34 mouse cellular contexts compared by ENCODE assay signal in genomic region chr16:8673343-8673742, GRCm38 (mm10). TPM values are rescaled to one million over a fixed set of nuclear protein-coding genes. Genes with fewer than 3 reads are reported as not detected.
DNase-seq lines count a peak whose midpoint lies in the region; ATAC-seq and TF ChIP-seq lines count a peak whose summit lies in the region.
"Had no signal": no experiment of that assay in that cellular context is flagged by ENCODE, and none has a peak within 500 bp of the region (broad histone marks: within the 10 kb centered on the region; RNA-seq: fewer than 3 reads in every experiment).

No protein-coding gene starts in this region.

- H3K27ac ChIP-seq in forebrain, postnatal 0 days (ENCODE audit: low read depth, low read length), result no peak overlapping the region
- no peak overlapping the region for H3K27ac ChIP-seq in forebrain, embryonic 14.5 days (ENCODE audit: low read depth, low read length)
- H3K27ac ChIP-seq in liver, embryonic 14.5 days, result no peak overlapping the region; the same call in none of the 2 replicates
- peak overlapping the region; percentile 95; the same call in 1 of the 2 replicates for H3K27ac ChIP-seq in liver, postnatal 0 days (ENCODE audit: low read depth)
- H3K27ac ChIP-seq in hindbrain, postnatal 0 days, result no peak overlapping the region
- H3K27ac ChIP-seq in midbrain, embryonic 14.5 days (replicated peaks; ENCODE audit: low read depth, low read length), result no peak overlapping the region
- H3K27ac ChIP-seq: embryonic facial prominence, embryonic 12.5 days; embryonic facial prominence, embryonic 15.5 days; forebrain, embryonic 15.5 days; heart, adult 2 months; heart, embryonic 10.5 days; heart, embryonic 13.5 days; hindbrain, embryonic 13.5 days had no signal

- H3K4me1 ChIP-seq in forebrain, postnatal 0 days (ENCODE audit: insufficient read depth), result peaks cover 25% of the 10 kb centered on the region
- H3K4me1 ChIP-seq in forebrain, embryonic 14.5 days (ENCODE audit: control insufficient read depth, insufficient read depth, low read length), result peaks cover 17% of the 10 kb centered on the region; the same call in 1 of the 2 replicates
- peaks cover 73% of the 10 kb centered on the region for H3K4me1 ChIP-seq in megakaryocyte, embryonic 14.5 days
- peaks cover 57 to 72% of the 10 kb centered on the region in 2 experiments for H3K4me1 ChIP-seq in liver, embryonic 14.5 days (replicated peaks; ENCODE audit: control insufficient read depth in 2 of 2, insufficient read depth in 2 of 2, low read length in 1 of 2)
- H3K4me1 ChIP-seq in liver, postnatal 0 days (ENCODE audit: insufficient read depth), result peaks cover 60% of the 10 kb centered on the region
- H3K4me1 ChIP-seq in hindbrain, postnatal 0 days (ENCODE audit: insufficient read depth, low read length), result peaks cover 18% of the 10 kb centered on the region; the same call in 1 of the 2 replicates
- H3K4me1 ChIP-seq in midbrain, embryonic 14.5 days (ENCODE audit: control insufficient read depth, insufficient read depth, low read length), result peaks cover 21% of the 10 kb centered on the region

- no peaks in the 10 kb centered on the region for H3K36me3 ChIP-seq in forebrain, postnatal 0 days (ENCODE audit: insufficient read depth)
- H3K36me3 ChIP-seq in forebrain, embryonic 14.5 days (ENCODE audit: control insufficient read depth, insufficient read depth, low read length), result no peaks in the 10 kb centered on the region
- peaks cover 4% of the 10 kb centered on the region for H3K36me3 ChIP-seq in megakaryocyte, embryonic 14.5 days (replicated peaks; ENCODE audit: low read length)
- H3K36me3 ChIP-seq in liver, embryonic 14.5 days (replicated peaks; ENCODE audit: control insufficient read depth, insufficient read depth, low read depth), result peaks cover 7% of the 10 kb centered on the region
- peaks cover 7% of the 10 kb centered on the region for H3K36me3 ChIP-seq in liver, postnatal 0 days (replicated peaks; ENCODE audit: insufficient read depth, low read length)
- no peaks in the 10 kb centered on the region for H3K36me3 ChIP-seq in hindbrain, postnatal 0 days (ENCODE audit: insufficient read depth, low read length)
- no peaks in the 10 kb centered on the region for H3K36me3 ChIP-seq in midbrain, embryonic 14.5 days (ENCODE audit: control insufficient read depth, insufficient read depth, low read length)
- H3K36me3 ChIP-seq: embryonic facial prominence, embryonic 12.5 days; embryonic facial prominence, embryonic 15.5 days; forebrain, embryonic 15.5 days; heart, embryonic 10.5 days; hindbrain, embryonic 13.5 days had no signal

- no peaks in the 10 kb centered on the region for H3K9me3 ChIP-seq in forebrain, postnatal 0 days (ENCODE audit: low read length)
- H3K9me3 ChIP-seq in forebrain, embryonic 14.5 days (replicated peaks; ENCODE audit: control insufficient read depth, low read length), result no peaks in the 10 kb centered on the region
- no peaks in the 10 kb centered on the region for H3K9me3 ChIP-seq in megakaryocyte, embryonic 14.5 days
- H3K9me3 ChIP-seq in liver, embryonic 14.5 days (ENCODE audit: control insufficient read depth, low read length), result no peaks in the 10 kb centered on the region
- no peaks in the 10 kb centered on the region for H3K9me3 ChIP-seq in liver, postnatal 0 days (ENCODE audit: low read length)
- H3K9me3 ChIP-seq in hindbrain, postnatal 0 days (ENCODE audit: low read length), result no peaks in the 10 kb centered on the region
- no peaks in the 10 kb centered on the region for H3K9me3 ChIP-seq in midbrain, embryonic 14.5 days (ENCODE audit: control insufficient read depth, low read length)
- H3K9me3 ChIP-seq: embryonic facial prominence, embryonic 12.5 days; embryonic facial prominence, embryonic 15.5 days; forebrain, embryonic 15.5 days; heart, embryonic 10.5 days; heart, embryonic 13.5 days; hindbrain, embryonic 13.5 days had no signal

- H3K4me2 ChIP-seq in forebrain, postnatal 0 days (ENCODE audit: low read depth), result 0 out of 2 replicates have a peak overlapping the region, but pooled peaks have one; percentile 79
- no peak overlapping the region for H3K4me2 ChIP-seq in forebrain, embryonic 14.5 days (ENCODE audit: low read length)
- H3K4me2 ChIP-seq in liver, embryonic 14.5 days (ENCODE audit: low read depth), result peak overlapping the region; percentile 95
- peak overlapping the region; percentile 80 for H3K4me2 ChIP-seq in liver, postnatal 0 days (ENCODE audit: low read depth, low read length)
- no peak overlapping the region for H3K4me2 ChIP-seq in hindbrain, postnatal 0 days (ENCODE audit: low read depth, low read length)
- H3K4me2 ChIP-seq in midbrain, embryonic 14.5 days (ENCODE audit: low read length), result no peak overlapping the region
- H3K4me2 ChIP-seq: embryonic facial prominence, embryonic 12.5 days; embryonic facial prominence, embryonic 15.5 days had no signal

- no peak for TF ChIP-seq CTCF in forebrain, postnatal 0 days (IDR thresholded peaks at IDR 0.05; ENCODE audit: low read depth)
- TF ChIP-seq CTCF in liver, embryonic 14.5 days (IDR thresholded peaks at IDR 0.05; ENCODE audit: low read depth), result no peak
- TF ChIP-seq CTCF in liver, postnatal 0 days (IDR thresholded peaks at IDR 0.05; ENCODE audit: low read depth), result no peak
- TF ChIP-seq CTCF in hindbrain, postnatal 0 days (IDR thresholded peaks at IDR 0.05; ENCODE audit: low read depth), result no peak

- no peaks in the 10 kb centered on the region for H3K27me3 ChIP-seq in forebrain, postnatal 0 days (ENCODE audit: insufficient read depth, low read length)
- H3K27me3 ChIP-seq in forebrain, embryonic 14.5 days (replicated peaks; ENCODE audit: control insufficient read depth, insufficient read depth, low read length), result 0 out of 2 replicates have a peak, but pooled peaks cover 4% of the 10 kb centered on the region
- H3K27me3 ChIP-seq in megakaryocyte, embryonic 14.5 days (replicated peaks), result peaks cover 30% of the 10 kb centered on the region
- no peaks in the 10 kb centered on the region for H3K27me3 ChIP-seq in liver, embryonic 14.5 days (ENCODE audit: control insufficient read depth, insufficient read depth, low read length)
- H3K27me3 ChIP-seq in liver, postnatal 0 days (ENCODE audit: insufficient read depth, low read length), result no peaks in the 10 kb centered on the region
- H3K27me3 ChIP-seq in hindbrain, postnatal 0 days (ENCODE audit: insufficient read depth, low read length), result no peaks in the 10 kb centered on the region
- 0 out of 2 replicates have a peak, but pooled peaks cover 5% of the 10 kb centered on the region for H3K27me3 ChIP-seq in midbrain, embryonic 14.5 days (ENCODE audit: control insufficient read depth, insufficient read depth, low read length)
- H3K27me3 ChIP-seq: embryonic facial prominence, embryonic 12.5 days had no signal

- no peak overlapping the region for H3K9ac ChIP-seq in forebrain, postnatal 0 days
- no peak overlapping the region for H3K9ac ChIP-seq in forebrain, embryonic 14.5 days (ENCODE audit: low read length)
- H3K9ac ChIP-seq in liver, embryonic 14.5 days (replicated peaks), result peak overlapping the region; percentile 25; the same call in 1 of the 2 replicates
- H3K9ac ChIP-seq in liver, postnatal 0 days (replicated peaks), result no peak overlapping the region
- H3K9ac ChIP-seq in hindbrain, postnatal 0 days (replicated peaks; ENCODE audit: low read length), result no peak overlapping the region
- no peak overlapping the region for H3K9ac ChIP-seq in midbrain, embryonic 14.5 days (replicated peaks; ENCODE audit: low read length)
- H3K9ac ChIP-seq: embryonic facial prominence, embryonic 12.5 days; embryonic facial prominence, embryonic 15.5 days; forebrain, embryonic 15.5 days; hindbrain, embryonic 13.5 days had no signal

- 56% methylated on average over 6 of the region's 6 CpGs for WGBS in forebrain, postnatal 0 days
- 67% methylated on average over 6 of the region's 6 CpGs for WGBS in forebrain, embryonic 14.5 days
- 51% methylated on average over 6 of the region's 6 CpGs for WGBS in liver, embryonic 14.5 days (ENCODE audit: insufficient replicate concordance)
- WGBS in liver, postnatal 0 days (ENCODE audit: insufficient replicate concordance), result 56% methylated on average over 6 of the region's 6 CpGs
- WGBS in hindbrain, postnatal 0 days, result 68% methylated on average over 6 of the region's 6 CpGs
- 71% methylated on average over 6 of the region's 6 CpGs for WGBS in midbrain, embryonic 14.5 days

- DNase-seq in forebrain, postnatal 0 days, result no peak
- DNase-seq in forebrain, embryonic 14.5 days (ENCODE audit: low spot score), result no peak
- DNase-seq in liver, embryonic 14.5 days (ENCODE audit: low read depth in 3 of 3, low spot score in 3 of 3), result no peak
- no peak for DNase-seq in liver, postnatal 0 days
- DNase-seq in hindbrain, postnatal 0 days (ENCODE audit: low spot score), result no peak
- DNase-seq in midbrain, embryonic 14.5 days, result no peak
- DNase-seq: adrenal gland, adult 8-10 months; adrenal gland, postnatal 25 days; B cell, adult 2 months; cerebellum, adult 2 months; cerebellum, adult 9-11 months; cerebellum, postnatal 25 days; gastrocnemius, postnatal 10 days; gastrocnemius, postnatal 36 days; heart, adult 2 months had no signal

- no peak overlapping the region for H3K4me3 ChIP-seq in forebrain, postnatal 0 days (ENCODE audit: low read depth, low read length)
- no peak overlapping the region for H3K4me3 ChIP-seq in forebrain, embryonic 14.5 days (ENCODE audit: low read depth, low read length)
- H3K4me3 ChIP-seq in megakaryocyte, embryonic 14.5 days (replicated peaks), result peak overlapping the region; percentile 89
- no peak overlapping the region for H3K4me3 ChIP-seq in liver, embryonic 14.5 days (ENCODE audit: insufficient read depth in 1 of 2, low read depth in 2 of 2, low read length in 2 of 2)
- no peak overlapping the region for H3K4me3 ChIP-seq in liver, postnatal 0 days (ENCODE audit: low read depth, low read length)
- H3K4me3 ChIP-seq in hindbrain, postnatal 0 days (ENCODE audit: low read length), result no peak overlapping the region
- no peak overlapping the region for H3K4me3 ChIP-seq in midbrain, embryonic 14.5 days (replicated peaks; ENCODE audit: low read depth, low read length)
- H3K4me3 ChIP-seq: embryonic facial prominence, embryonic 12.5 days; embryonic facial prominence, embryonic 15.5 days; heart, adult 2 months; heart, embryonic 10.5 days; hindbrain, embryonic 13.5 days had no signal

- no peak for ATAC-seq in forebrain, postnatal 0 days
- no peak for ATAC-seq in forebrain, embryonic 14.5 days
- no peak for ATAC-seq in megakaryocyte, adult 5-6 weeks (ENCODE audit: poor library complexity, severe bottlenecking)
- no peak for ATAC-seq in liver, embryonic 14.5 days (ENCODE audit: insufficient read depth)
- ATAC-seq in liver, postnatal 0 days, result no peak
- ATAC-seq in hindbrain, postnatal 0 days, result no peak
- no peak for ATAC-seq in midbrain, embryonic 14.5 days (ENCODE audit: low FRiP score, low TSS enrichment)
- ATAC-seq: activated CD4-positive, CD25-positive, alpha-beta regulatory T cell, adult 4 months; forebrain, embryonic 15.5 days; hindbrain, embryonic 16.5 days; inflammation-experienced regulatory T-cells, adult 6 months had no signal

- no peak for TF ChIP-seq EP300 in liver, embryonic 14.5 days (IDR thresholded peaks at IDR 0.05; ENCODE audit: low read depth)
- TF ChIP-seq EP300 in liver, postnatal 0 days (IDR thresholded peaks at IDR 0.05; ENCODE audit: low read depth), result no peak

RNA-seq across cellular contexts. Expression of gene Carhsp1, which starts 1.4 kb away (rescaled TPM):
- 144 and 155 TPM in 2 replicates for total RNA-seq in forebrain, postnatal 0 days (2014; rRNA removed)
- polyA plus RNA-seq in forebrain, postnatal 0 days (2015; fragmentation: Nextera tagmentation; extraction: Ambion mirVana), result 135 and 142 TPM in 2 replicates
- polyA plus RNA-seq in forebrain, embryonic 14.5 days (2014; fragmentation: Nextera tagmentation; extraction: Ambion mirVana), result 84.0 and 95.0 TPM in 2 replicates
- 7.1 and 8.5 TPM in 2 replicates for polyA plus RNA-seq in megakaryocyte, embryonic 14.5 days (2012; ENCODE audit: insufficient read depth, low replicate concordance)
- 18.1 and 21.9 TPM in 2 replicates for total RNA-seq in megakaryocyte, adult 5-6 weeks (2015)
- total RNA-seq in megakaryocyte, adult 5-6 weeks (2017), result 27.1 and 29.6 TPM in 2 replicates
- polyA plus RNA-seq in liver, embryonic 14.5 days (2012; rRNA removed), result 31.2 and 38.7 TPM in 2 replicates
- 30.8 and 31.3 TPM in 2 replicates for polyA plus RNA-seq in liver, embryonic 14.5 days (2014; fragmentation: Nextera tagmentation; extraction: Ambion mirVana)
- 65.4 and 71.2 TPM in 2 replicates for polyA plus RNA-seq in liver, postnatal 0 days (2015; fragmentation: Nextera tagmentation; extraction: Ambion mirVana)
- total RNA-seq in hindbrain, postnatal 0 days (2014; rRNA removed), result 120 and 127 TPM in 2 replicates
- 105 and 110 TPM in 2 replicates for polyA plus RNA-seq in hindbrain, postnatal 0 days (2015; fragmentation: Nextera tagmentation; extraction: Ambion mirVana)
- 76.4 and 149 TPM in 2 replicates for polyA plus RNA-seq in midbrain, embryonic 14.5 days (2014; fragmentation: Nextera tagmentation; extraction: Ambion mirVana)

RNA-seq across cellular contexts. Expression of gene Gm5767, which starts 7.2 kb away (rescaled TPM):
- not detected in 2 replicates for total RNA-seq in forebrain, postnatal 0 days (2014; rRNA removed)
- polyA plus RNA-seq in forebrain, postnatal 0 days (2015; fragmentation: Nextera tagmentation; extraction: Ambion mirVana), result not detected in 2 replicates
- not detected in 2 replicates for polyA plus RNA-seq in forebrain, embryonic 14.5 days (2014; fragmentation: Nextera tagmentation; extraction: Ambion mirVana)
- not detected in 2 replicates for polyA plus RNA-seq in megakaryocyte, embryonic 14.5 days (2012; ENCODE audit: insufficient read depth, low replicate concordance)
- total RNA-seq in megakaryocyte, adult 5-6 weeks (2015), result not detected in 2 replicates
- total RNA-seq in megakaryocyte, adult 5-6 weeks (2017), result not detected in 2 replicates
- polyA plus RNA-seq in liver, embryonic 14.5 days (2012; rRNA removed), result 0.07 TPM in 1 of 2 replicates, not detected in the other
- not detected in 2 replicates for polyA plus RNA-seq in liver, embryonic 14.5 days (2014; fragmentation: Nextera tagmentation; extraction: Ambion mirVana)
- polyA plus RNA-seq in liver, postnatal 0 days (2015; fragmentation: Nextera tagmentation; extraction: Ambion mirVana), result 0.43 TPM in 1 of 2 replicates, not detected in the other
- total RNA-seq in hindbrain, postnatal 0 days (2014; rRNA removed), result not detected in 2 replicates
- not detected in 2 replicates for polyA plus RNA-seq in hindbrain, postnatal 0 days (2015; fragmentation: Nextera tagmentation; extraction: Ambion mirVana)
- polyA plus RNA-seq in midbrain, embryonic 14.5 days (2014; fragmentation: Nextera tagmentation; extraction: Ambion mirVana), result not detected in 2 replicates
- total RNA-seq: adrenal gland, adult 8-10 months; adrenal gland, postnatal 25 days; common myeloid progenitor, adult 5-6 weeks; gastrocnemius, adult 18-20 months; gastrocnemius, postnatal 10 days; gastrocnemius, postnatal 36 days; granulocyte monocyte progenitor cell, adult 5-6 weeks; heart, adult 2 months; heart, postnatal 25 days; hematopoietic stem cell, adult 5-6 weeks had no signal
- polyA plus RNA-seq: activated CD4-positive, CD25-positive, alpha-beta regulatory T cell, adult 4 months; brain, embryonic 14.5 days; cerebellum, adult 2 months; embryonic facial prominence, embryonic 12.5 days; embryonic facial prominence, embryonic 15.5 days; forebrain, embryonic 11.5 days; forebrain, embryonic 15.5 days; heart, embryonic 10.5 days; heart, embryonic 13.5 days; heart, embryonic 16.5 days; hindbrain, embryonic 13.5 days; hindbrain, embryonic 16.5 days; inflammation-experienced regulatory T-cells, adult 6 months had no signal

RNA-seq across cellular contexts. Expression of gene Tmem186, which starts 35.8 kb away (rescaled TPM):
- total RNA-seq in forebrain, postnatal 0 days (2014; rRNA removed), result 19.3 and 22.9 TPM in 2 replicates
- 11.7 and 16.3 TPM in 2 replicates for polyA plus RNA-seq in forebrain, postnatal 0 days (2015; fragmentation: Nextera tagmentation; extraction: Ambion mirVana)
- 14.8 TPM in 2 replicates for polyA plus RNA-seq in forebrain, embryonic 14.5 days (2014; fragmentation: Nextera tagmentation; extraction: Ambion mirVana)
- 1.3 and 2.5 TPM in 2 replicates for polyA plus RNA-seq in megakaryocyte, embryonic 14.5 days (2012; ENCODE audit: insufficient read depth, low replicate concordance)
- total RNA-seq in megakaryocyte, adult 5-6 weeks (2015), result 4.2 and 4.7 TPM in 2 replicates
- total RNA-seq in megakaryocyte, adult 5-6 weeks (2017), result 6.6 and 8.0 TPM in 2 replicates
- 6.2 and 7.9 TPM in 2 replicates for polyA plus RNA-seq in liver, embryonic 14.5 days (2012; rRNA removed)
- polyA plus RNA-seq in liver, embryonic 14.5 days (2014; fragmentation: Nextera tagmentation; extraction: Ambion mirVana), result 6.3 and 6.5 TPM in 2 replicates
- 6.2 and 7.0 TPM in 2 replicates for polyA plus RNA-seq in liver, postnatal 0 days (2015; fragmentation: Nextera tagmentation; extraction: Ambion mirVana)
- total RNA-seq in hindbrain, postnatal 0 days (2014; rRNA removed), result 18.9 and 19.1 TPM in 2 replicates
- polyA plus RNA-seq in hindbrain, postnatal 0 days (2015; fragmentation: Nextera tagmentation; extraction: Ambion mirVana), result 14.5 and 15.7 TPM in 2 replicates
- polyA plus RNA-seq in midbrain, embryonic 14.5 days (2014; fragmentation: Nextera tagmentation; extraction: Ambion mirVana), result 16.1 and 17.2 TPM in 2 replicates

RNA-seq across cellular contexts. Expression of gene Pmm2, which starts 35.9 kb away (rescaled TPM):
- 32.0 and 36.5 TPM in 2 replicates for total RNA-seq in forebrain, postnatal 0 days (2014; rRNA removed)
- polyA plus RNA-seq in forebrain, postnatal 0 days (2015; fragmentation: Nextera tagmentation; extraction: Ambion mirVana), result 24.6 and 27.3 TPM in 2 replicates
- 34.7 and 36.3 TPM in 2 replicates for polyA plus RNA-seq in forebrain, embryonic 14.5 days (2014; fragmentation: Nextera tagmentation; extraction: Ambion mirVana)
- polyA plus RNA-seq in megakaryocyte, embryonic 14.5 days (2012; ENCODE audit: insufficient read depth, low replicate concordance), result 5.6 and 29.3 TPM in 2 replicates
- total RNA-seq in megakaryocyte, adult 5-6 weeks (2015), result 44.8 and 52.5 TPM in 2 replicates
- 55.3 and 62.6 TPM in 2 replicates for total RNA-seq in megakaryocyte, adult 5-6 weeks (2017)
- polyA plus RNA-seq in liver, embryonic 14.5 days (2012; rRNA removed), result 22.1 and 23.0 TPM in 2 replicates
- polyA plus RNA-seq in liver, embryonic 14.5 days (2014; fragmentation: Nextera tagmentation; extraction: Ambion mirVana), result 25.4 and 25.5 TPM in 2 replicates
- polyA plus RNA-seq in liver, postnatal 0 days (2015; fragmentation: Nextera tagmentation; extraction: Ambion mirVana), result 37.2 and 38.0 TPM in 2 replicates
- 33.1 and 44.4 TPM in 2 replicates for total RNA-seq in hindbrain, postnatal 0 days (2014; rRNA removed)
- polyA plus RNA-seq in hindbrain, postnatal 0 days (2015; fragmentation: Nextera tagmentation; extraction: Ambion mirVana), result 25.7 and 28.5 TPM in 2 replicates
- polyA plus RNA-seq in midbrain, embryonic 14.5 days (2014; fragmentation: Nextera tagmentation; extraction: Ambion mirVana), result 36.3 and 41.5 TPM in 2 replicates

Comparison
In these comparisons a context has a peak if more than half of its experiments do, and no peak if none do; other contexts are left out.
1. H3K4me2 ChIP-seq: peak in forebrain, postnatal 0 days (single experiment), liver, embryonic 14.5 days (single experiment) and liver, postnatal 0 days (single experiment); none in forebrain, embryonic 14.5 days (single experiment), hindbrain, postnatal 0 days (single experiment) and midbrain, embryonic 14.5 days (single experiment).